Mouse (Mus musculus): ENCODE measurements at regions not wholly inside any gene's neighbourhood (a gene's known extent, or its start where the extent isn't known, plus 50 kb on each side); places are given as distances from the start of the nearest gene placed in this dataset.

DNA sequence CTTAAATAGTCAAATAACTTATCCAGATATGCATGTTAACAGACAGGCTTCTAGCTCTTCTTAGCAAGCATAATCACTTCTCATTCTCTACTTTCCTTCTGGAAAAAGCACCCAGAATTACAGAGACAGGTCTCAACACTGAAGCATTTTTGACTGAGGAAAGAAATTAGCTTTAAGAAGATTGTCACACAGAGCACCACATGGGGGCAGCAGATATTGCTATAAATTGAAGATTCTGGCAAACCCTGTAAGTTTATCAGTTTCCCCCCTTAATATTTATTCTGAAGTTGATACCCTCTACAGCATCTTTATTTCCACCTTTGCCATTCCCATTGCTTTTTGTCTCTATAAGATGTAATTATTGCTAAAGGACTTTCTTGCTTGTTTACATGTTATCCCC lies 83.4 kb upstream of the Lrrc4c start:
- no peak for DNase-seq (ENCODE audit: low read depth, low spot score)

- no peak for DNase-seq (ENCODE audit: low read depth, low spot score)
Measured at GRCm38 (mm10) chr2:96239246-96239645, 78.7 kb upstream of the Lrrc4c start.

- no peak for DNase-seq (ENCODE audit: low read depth, low spot score)
Measured at GRCm38 (mm10) chr2:96240543-96241090, 77.4 kb upstream of the Lrrc4c start.

- DNase-seq (ENCODE audit: low read depth, low spot score): peak; percentile 18
Measured at GRCm38 (mm10) chr2:96253661-96254060, 64.3 kb upstream of the Lrrc4c start.

- peak; percentile 34 for DNase-seq (ENCODE audit: low read depth, low spot score)
Measured at GRCm38 (mm10) chr2:96256491-96256890, 61.5 kb upstream of the Lrrc4c start.

Data from skeletal muscle tissue, adult 2 months (tissue).